Mouse (Mus musculus): ENCODE measurements around the gene Islr2. TPM values are rescaled to one million over a fixed set of nuclear protein-coding genes. Genes with fewer than 3 reads are reported as not detected.

Gene Islr2
- polyA plus RNA-seq, 1 experiment: 0.07 TPM

DNA sequence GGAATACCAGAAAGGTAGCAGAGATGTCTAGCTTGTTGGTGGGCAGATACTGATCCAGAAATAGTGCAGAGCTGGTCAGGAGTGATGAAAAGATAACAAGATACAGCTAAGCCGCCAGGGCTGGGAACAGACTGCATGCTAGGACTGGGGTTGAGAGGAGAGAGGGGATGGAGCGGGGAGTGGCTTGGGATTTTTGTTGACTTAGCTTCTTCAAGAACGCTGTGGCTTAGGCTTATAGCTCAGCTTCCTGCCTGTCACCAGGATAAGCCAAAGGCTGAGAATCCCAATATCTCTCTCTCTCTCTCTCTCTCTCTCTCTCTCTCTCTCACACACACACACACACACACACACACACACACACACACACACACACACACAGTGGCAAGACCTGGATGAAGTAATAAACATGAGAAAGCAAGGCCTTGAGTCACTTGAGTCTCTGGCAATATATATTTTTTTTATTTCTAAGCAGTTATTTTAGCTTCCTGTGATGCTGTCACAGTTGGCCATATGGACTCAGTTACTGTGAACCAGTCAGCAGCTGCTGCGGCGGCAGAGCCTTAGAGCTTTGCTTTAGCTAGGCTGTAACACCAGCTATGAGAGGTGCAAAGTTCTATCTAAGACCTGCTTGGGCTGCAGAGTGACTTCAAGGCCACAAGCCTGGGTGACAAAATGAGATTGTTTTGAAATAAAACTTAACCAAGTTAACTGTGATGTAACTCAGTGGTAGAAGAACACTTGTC lies 28.2 kb downstream of the Islr2 start:
- no peak overlapping the region for H3ac ChIP-seq (ENCODE audit: control insufficient read depth, insufficient read length, low read depth)

DNA sequence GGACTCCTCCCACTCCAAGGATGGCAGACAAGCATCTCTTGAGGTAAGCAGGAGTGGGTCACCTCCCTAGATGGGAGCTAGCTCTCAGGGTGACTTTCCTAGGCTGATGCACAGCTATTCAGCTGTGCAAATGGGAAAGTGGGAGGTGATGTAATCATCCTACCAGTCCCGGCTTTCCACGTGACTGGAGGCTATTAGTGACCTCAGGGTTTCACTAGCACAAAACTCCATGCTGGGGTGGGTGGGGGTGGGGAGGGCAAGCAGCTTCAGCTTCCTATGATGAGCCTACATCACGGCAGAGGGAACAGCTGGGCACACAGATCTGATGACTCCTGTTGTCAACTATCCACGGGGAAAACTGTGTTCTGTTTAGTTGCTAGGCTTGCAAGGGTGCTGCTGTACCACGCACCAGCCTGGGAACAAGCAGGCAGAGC lies 29.3 kb downstream of the Islr2 start:
- peak; percentile 75 for TF ChIP-seq MYOD1 (IDR thresholded peaks at IDR 0.05; ENCODE audit: control insufficient read depth, insufficient read length, low read depth)
- no peak for TF ChIP-seq CTCF (IDR thresholded peaks at IDR 0.05; ENCODE audit: control insufficient read depth, insufficient read depth, insufficient read length)
- peak; percentile 79 for TF ChIP-seq USF1 (IDR thresholded peaks at IDR 0.05; ENCODE audit: low read depth)
- H3K79me2 ChIP-seq (ENCODE audit: control insufficient read depth, insufficient read depth): no peaks in the 10 kb centered on the region
- no peaks in the 10 kb centered on the region for H3K36me3 ChIP-seq (ENCODE audit: control insufficient read depth, insufficient read depth)
- H3K4me3 ChIP-seq (ENCODE audit: insufficient read depth, poor library complexity, severe bottlenecking): no peak overlapping the region
- no peaks in the 10 kb centered on the region for H3K79me3 ChIP-seq (ENCODE audit: low read depth)
- H3K27me3 ChIP-seq (ENCODE audit: control insufficient read depth, insufficient read depth, insufficient read length): no peaks in the 10 kb centered on the region
- no peak overlapping the region for H3ac ChIP-seq (ENCODE audit: control insufficient read depth, insufficient read length, low read depth)

More for the DNA sequence above, 28.2 kb downstream of the Islr2 start:
- no peak for TF ChIP-seq CTCF (IDR thresholded peaks at IDR 0.05; ENCODE audit: control insufficient read depth, insufficient read depth, insufficient read length)
- no peak for TF ChIP-seq MAX (IDR thresholded peaks at IDR 0.05)
- no peak for TF ChIP-seq MYOG (IDR thresholded peaks at IDR 0.05; ENCODE audit: control insufficient read depth, extremely low read depth, insufficient read length)
- no peak for TF ChIP-seq MYOD1 (IDR thresholded peaks at IDR 0.05; ENCODE audit: control insufficient read depth, insufficient read length, low read depth)
- no peak for TF ChIP-seq USF1 (IDR thresholded peaks at IDR 0.05; ENCODE audit: low read depth)
- no peak for TF ChIP-seq FOSL1 (IDR thresholded peaks at IDR 0.05; ENCODE audit: insufficient read depth, low read length, poor library complexity, severe bottlenecking)
- TF ChIP-seq CEBPB (IDR thresholded peaks at IDR 0.05; ENCODE audit: low read depth): no peak
- Histone ChIP-seq H3K4me3 (ENCODE audit: insufficient read depth, poor library complexity, severe bottlenecking) (no peak overlapping the region), H3K27me3 (ENCODE audit: control insufficient read depth, insufficient read depth, insufficient read length) (no peaks in the 10 kb centered on the region), H3K79me3 (ENCODE audit: low read depth) (no peaks in the 10 kb centered on the region), H3K36me3 (ENCODE audit: control insufficient read depth, insufficient read depth) (no peaks in the 10 kb centered on the region), H3K79me2 (ENCODE audit: control insufficient read depth, insufficient read depth) (no peaks in the 10 kb centered on the region)

GRCm38 (mm10) chr9:58172863-58173262 lies 31.3 kb downstream of the Islr2 start:
- no peaks in the 10 kb centered on the region for H3K36me3 ChIP-seq (ENCODE audit: control insufficient read depth, insufficient read depth)
- no peak for TF ChIP-seq FOSL1 (IDR thresholded peaks at IDR 0.05; ENCODE audit: insufficient read depth, low read length, poor library complexity, severe bottlenecking)
- TF ChIP-seq USF1 (IDR thresholded peaks at IDR 0.05; ENCODE audit: low read depth): no peak
- no peak for TF ChIP-seq CEBPB (IDR thresholded peaks at IDR 0.05; ENCODE audit: low read depth)
- no peak for TF ChIP-seq MYOG (IDR thresholded peaks at IDR 0.05; ENCODE audit: control insufficient read depth, extremely low read depth, insufficient read length)
- TF ChIP-seq MYOD1 (IDR thresholded peaks at IDR 0.05; ENCODE audit: control insufficient read depth, insufficient read length, low read depth): no peak
- TF ChIP-seq MAX (IDR thresholded peaks at IDR 0.05): no peak
- no peak for TF ChIP-seq CTCF (IDR thresholded peaks at IDR 0.05; ENCODE audit: control insufficient read depth, insufficient read depth, insufficient read length)

GRCm38 (mm10) chr9:58169426-58169825 lies 34.7 kb downstream of the Islr2 start:
- no peak overlapping the region for H3K4me3 ChIP-seq (ENCODE audit: insufficient read depth, poor library complexity, severe bottlenecking)
- H3ac ChIP-seq (ENCODE audit: control insufficient read depth, insufficient read length, low read depth): no peak overlapping the region
- H3K79me2 ChIP-seq (ENCODE audit: control insufficient read depth, insufficient read depth): no peaks in the 10 kb centered on the region
- TF ChIP-seq MAX (IDR thresholded peaks at IDR 0.05): no peak
- no peak for TF ChIP-seq MYOD1 (IDR thresholded peaks at IDR 0.05; ENCODE audit: control insufficient read depth, insufficient read length, low read depth)
- no peak for TF ChIP-seq CTCF (IDR thresholded peaks at IDR 0.05; ENCODE audit: control insufficient read depth, insufficient read depth, insufficient read length)
- no peaks in the 10 kb centered on the region for H3K79me3 ChIP-seq (ENCODE audit: low read depth)
- H3K36me3 ChIP-seq (ENCODE audit: control insufficient read depth, insufficient read depth): no peaks in the 10 kb centered on the region
- H3K27me3 ChIP-seq (ENCODE audit: control insufficient read depth, insufficient read depth, insufficient read length): no peaks in the 10 kb centered on the region

More at GRCm38 (mm10) chr9:58172863-58173262, 31.3 kb downstream of the Islr2 start:
- no peaks in the 10 kb centered on the region for H3K79me3 ChIP-seq (ENCODE audit: low read depth)
- no peaks in the 10 kb centered on the region for H3K27me3 ChIP-seq (ENCODE audit: control insufficient read depth, insufficient read depth, insufficient read length)
- H3K79me2 ChIP-seq (ENCODE audit: control insufficient read depth, insufficient read depth): no peaks in the 10 kb centered on the region
- H3K4me3 ChIP-seq (ENCODE audit: insufficient read depth, poor library complexity, severe bottlenecking): no peak overlapping the region
- H3ac ChIP-seq (ENCODE audit: control insufficient read depth, insufficient read length, low read depth): no peak overlapping the region

DNA sequence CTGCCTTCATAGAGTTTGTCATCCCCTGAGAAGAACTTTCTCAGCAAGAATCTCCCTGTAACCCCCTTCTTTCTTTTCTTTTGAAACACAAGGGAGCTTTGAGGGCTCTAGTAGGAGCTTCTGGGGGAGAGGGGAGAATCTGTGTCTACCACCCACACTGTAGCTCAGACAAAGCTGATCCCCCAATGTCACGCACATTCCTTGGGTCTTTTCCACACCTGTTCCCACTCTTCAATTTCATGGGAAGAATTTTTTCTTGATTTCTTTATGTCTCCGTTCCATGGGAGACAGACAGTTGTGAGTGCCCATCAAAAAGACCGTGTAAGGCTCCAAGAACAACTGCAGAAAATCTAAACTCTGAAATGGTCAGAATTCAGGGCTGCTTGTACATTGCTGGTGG lies 35.2 kb downstream of the Islr2 start:
- TF ChIP-seq FOSL1 (IDR thresholded peaks at IDR 0.05; ENCODE audit: insufficient read depth, low read length, poor library complexity, severe bottlenecking) (no peak), MYOD1 (IDR thresholded peaks at IDR 0.05; ENCODE audit: control insufficient read depth, insufficient read length, low read depth) (peak; percentile 80)
- Histone ChIP-seq H3ac (ENCODE audit: control insufficient read depth, insufficient read length, low read depth) (no peak overlapping the region), H3K4me3 (ENCODE audit: insufficient read depth, poor library complexity, severe bottlenecking) (no peak overlapping the region), H3K79me3 (ENCODE audit: low read depth) (no peaks in the 10 kb centered on the region), H3K36me3 (ENCODE audit: control insufficient read depth, insufficient read depth) (no peaks in the 10 kb centered on the region), H3K27me3 (ENCODE audit: control insufficient read depth, insufficient read depth, insufficient read length) (no peaks in the 10 kb centered on the region), H3K79me2 (ENCODE audit: control insufficient read depth, insufficient read depth) (no peaks in the 10 kb centered on the region)

GRCm38 (mm10) chr9:58165779-58166178 lies 38.3 kb downstream of the Islr2 start:
- no peak overlapping the region for H3K4me3 ChIP-seq (ENCODE audit: insufficient read depth, poor library complexity, severe bottlenecking)
- no peaks in the 10 kb centered on the region for H3K79me3 ChIP-seq (ENCODE audit: low read depth)
- TF ChIP-seq MYOG (IDR thresholded peaks at IDR 0.05; ENCODE audit: control insufficient read depth, extremely low read depth, insufficient read length) (no peak), CEBPB (IDR thresholded peaks at IDR 0.05; ENCODE audit: low read depth) (no peak), FOSL1 (IDR thresholded peaks at IDR 0.05; ENCODE audit: insufficient read depth, low read length, poor library complexity, severe bottlenecking) (no peak), CTCF (IDR thresholded peaks at IDR 0.05; ENCODE audit: control insufficient read depth, insufficient read depth, insufficient read length) (no peak)
- H3K36me3 ChIP-seq (ENCODE audit: control insufficient read depth, insufficient read depth): no peaks in the 10 kb centered on the region
- H3K79me2 ChIP-seq (ENCODE audit: control insufficient read depth, insufficient read depth): no peaks in the 10 kb centered on the region
- no peaks in the 10 kb centered on the region for H3K27me3 ChIP-seq (ENCODE audit: control insufficient read depth, insufficient read depth, insufficient read length)
- no peak overlapping the region for H3ac ChIP-seq (ENCODE audit: control insufficient read depth, insufficient read length, low read depth)

Measured in C2C12 (cell line).